Mouse (Mus musculus) gonadal fat pad, adult 2 months (tissue): ENCODE data around the gene Mcl1. TPM values are rescaled to one million over a fixed set of nuclear protein-coding genes. Genes with fewer than 3 reads are reported as not detected.
"Not testable (repeated sequence)": the region's sequence is repeated elsewhere in the genome, so short reads cannot be mapped to it uniquely, and the experiment has no call there.

Experiments
- DNase-seq: peaks from one replicate; pipeline ENCODE4 v3.0.0-alpha.2; 2012; ENCODE audit warnings: low read depth
- polyA plus RNA-seq: library from polyadenylated mRNA; depleted of rRNA; stranded (reverse); fragments of >200 nt; gene quantifications from 2 replicates; pipeline ENCODE4 v1.2.3, GENCODE M21; 2012

The Mcl1 gene
- polyA plus RNA-seq, 1 experiment: 27.3 TPM

DNA sequence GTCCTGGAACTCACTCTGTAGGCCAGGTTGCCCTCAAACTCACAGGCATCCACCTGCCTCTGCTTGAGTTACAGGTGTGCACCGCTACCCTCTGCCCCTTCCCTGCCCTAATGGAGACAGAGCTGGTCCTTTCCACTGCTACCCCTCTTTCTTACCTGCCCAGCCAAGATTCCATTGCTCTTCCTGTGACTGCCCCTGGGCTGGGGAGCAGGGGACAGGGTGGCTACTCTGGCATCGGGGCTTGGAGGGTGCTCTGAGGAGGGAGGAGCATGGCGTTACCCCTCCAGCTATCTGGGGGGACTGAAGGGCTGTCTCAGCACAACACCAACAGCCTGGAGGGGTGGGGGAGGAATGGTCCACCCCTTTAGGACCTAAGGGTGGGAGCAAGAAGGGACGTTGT is 26.7 kb downstream of the Mcl1 start:
- no peak for DNase-seq

DNA sequence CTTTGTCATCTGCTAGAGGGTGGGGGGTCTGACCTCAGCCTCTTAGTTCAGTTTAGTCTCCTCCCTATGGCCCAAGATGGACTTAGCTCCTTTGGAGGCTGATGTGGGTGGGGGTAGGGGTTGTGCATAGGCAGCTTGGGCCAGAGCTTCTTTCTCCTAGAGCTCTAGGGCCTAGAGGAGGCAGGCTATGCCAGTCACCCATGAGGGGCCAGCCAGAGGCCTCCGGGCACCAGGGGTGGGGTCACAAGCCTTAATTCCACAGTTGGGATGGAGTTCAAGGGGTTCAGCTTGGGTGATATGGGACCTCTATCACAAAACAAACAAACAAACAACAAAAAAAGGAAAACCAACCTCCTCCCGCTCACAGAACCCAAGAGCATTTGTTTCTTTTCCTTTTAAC is 27.1 kb downstream of the Mcl1 start:
- no peak for DNase-seq

DNA sequence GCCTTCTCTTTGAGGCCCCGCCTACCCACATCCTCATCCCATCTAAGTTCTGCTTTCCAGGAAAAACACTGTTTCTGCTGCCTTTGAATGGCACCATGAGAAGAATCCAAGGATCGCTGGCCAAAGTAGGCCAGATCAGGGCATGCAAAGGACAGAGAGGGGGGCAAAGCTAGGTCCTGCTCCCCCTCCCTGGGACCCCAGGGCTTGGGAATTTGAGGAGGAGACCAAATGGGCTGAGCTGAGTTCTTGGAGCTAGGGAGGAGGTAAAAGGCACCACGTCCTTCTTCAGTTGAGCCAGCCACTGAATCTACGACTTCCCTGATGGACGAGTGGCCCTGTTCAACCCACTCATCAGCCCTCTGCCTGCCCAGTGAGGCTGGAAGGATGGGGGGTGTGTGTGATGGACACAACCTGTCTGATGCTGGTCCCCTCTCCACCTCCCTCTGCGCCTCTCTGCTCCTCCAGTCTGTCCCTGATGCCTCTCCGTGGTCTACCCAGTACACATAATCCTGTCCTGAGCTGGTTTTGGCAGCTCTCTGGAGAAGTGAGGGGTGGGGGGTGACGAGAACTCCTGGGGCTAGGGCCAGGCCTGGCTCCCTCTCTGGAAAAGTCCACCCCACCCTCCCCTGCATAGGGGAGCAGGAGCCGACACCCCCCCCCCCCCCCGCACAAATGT is 28.0 kb downstream of the Mcl1 start:
- no peak for DNase-seq

DNA sequence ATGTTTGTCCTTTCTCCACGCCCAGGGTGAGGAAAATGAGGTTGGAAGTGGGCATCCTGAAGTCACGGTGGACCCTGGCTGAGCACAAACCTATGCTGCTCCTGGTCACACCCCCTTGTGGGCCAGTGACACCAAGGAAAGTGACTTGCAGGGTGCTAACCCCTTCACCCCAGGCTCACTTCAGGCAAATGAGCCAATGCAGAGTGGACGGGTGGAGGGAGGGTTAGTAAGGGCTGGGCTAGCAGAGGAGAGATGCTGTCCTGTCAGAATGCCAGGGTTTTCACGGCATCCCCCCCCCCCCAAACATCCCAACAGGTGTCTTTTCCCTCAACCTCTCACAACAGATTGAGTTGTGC is 28.6 kb downstream of the Mcl1 start:
- DNase-seq: no peak

DNA sequence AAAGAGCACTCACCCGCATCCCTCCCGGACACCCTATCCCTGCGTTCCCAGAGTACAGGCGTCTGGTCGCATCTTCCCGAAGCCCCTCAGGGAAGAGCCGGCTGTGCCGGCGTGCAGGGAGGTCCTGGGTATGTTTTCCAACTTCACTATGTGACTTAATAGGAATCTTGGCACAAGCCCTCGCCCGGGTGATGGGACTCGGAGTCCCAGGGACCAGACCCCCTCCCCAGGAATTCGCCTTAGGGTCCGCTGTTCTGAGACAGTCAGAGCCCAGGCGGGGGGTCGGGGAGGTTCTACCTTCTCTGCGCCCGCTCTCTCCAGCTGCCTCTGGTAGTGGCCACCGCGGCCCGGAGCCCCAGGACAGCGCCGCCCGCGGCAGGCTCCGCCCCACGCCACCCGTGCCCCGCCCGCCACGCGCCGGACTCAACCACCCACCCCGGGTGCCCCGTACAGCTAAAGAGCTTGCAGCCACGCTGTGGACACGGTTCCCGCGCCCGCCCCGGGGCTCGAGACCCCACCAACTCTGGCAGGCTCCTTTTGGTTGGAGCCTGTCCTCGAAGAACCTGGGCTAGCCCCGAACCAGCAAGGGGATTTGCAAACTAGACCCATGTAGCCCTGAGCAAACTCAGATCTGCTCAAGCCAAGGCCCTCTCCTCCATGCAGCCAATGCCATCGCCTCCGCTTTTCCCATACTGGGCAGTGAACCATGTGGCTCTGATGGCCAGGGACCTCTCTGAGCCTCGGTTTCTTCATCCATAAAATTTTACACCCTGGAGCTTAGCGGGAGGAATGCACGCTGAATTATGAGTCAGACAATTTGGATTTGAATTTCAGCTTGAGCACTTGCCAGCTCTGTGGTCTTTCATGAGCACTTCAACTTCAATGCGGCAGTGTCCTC is 29.2 kb downstream of the Mcl1 start, which contains the start of gene Adamtsl4:
Gene Adamtsl4 (minus strand): TSS at position 394 of the 898 bp plus-strand sequence.
- DNase-seq: no peak

DNA sequence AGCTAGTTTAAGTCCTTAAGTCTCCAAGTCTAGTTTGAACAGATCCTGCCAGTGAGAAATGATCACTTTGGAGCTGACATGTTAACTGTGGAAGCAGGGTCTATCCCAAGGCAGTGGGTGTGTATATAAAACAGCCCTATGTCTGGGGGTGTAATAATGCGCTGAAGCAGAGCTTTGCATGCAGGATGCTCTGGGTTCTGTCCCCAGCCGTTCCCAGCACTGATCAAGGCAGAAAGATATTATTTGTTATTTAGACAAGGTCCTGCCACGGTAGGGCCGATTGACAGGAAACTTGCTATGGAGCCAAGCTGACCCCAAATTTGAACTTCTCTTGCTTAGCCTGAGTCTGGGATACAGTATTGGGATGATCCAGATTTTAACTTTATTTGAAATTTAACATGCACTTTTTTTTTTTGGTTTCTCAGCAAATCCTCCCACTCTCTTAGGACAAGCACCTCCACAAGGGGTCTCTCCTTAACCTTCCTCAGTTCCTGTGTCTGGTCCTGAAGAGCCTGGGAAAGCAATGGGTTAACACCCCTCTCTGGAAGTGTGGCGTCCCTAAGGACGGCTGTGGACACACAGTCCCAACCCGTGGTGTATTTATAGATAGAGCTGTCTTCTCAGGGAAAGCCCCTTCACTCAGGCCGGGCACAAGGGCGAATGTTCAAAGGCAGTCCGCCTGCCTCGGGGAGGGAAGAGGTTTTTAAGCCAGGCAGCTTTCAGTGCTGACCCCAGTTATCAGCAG is 30.8 kb downstream of the Mcl1 start:
- DNase-seq: no peak

DNA sequence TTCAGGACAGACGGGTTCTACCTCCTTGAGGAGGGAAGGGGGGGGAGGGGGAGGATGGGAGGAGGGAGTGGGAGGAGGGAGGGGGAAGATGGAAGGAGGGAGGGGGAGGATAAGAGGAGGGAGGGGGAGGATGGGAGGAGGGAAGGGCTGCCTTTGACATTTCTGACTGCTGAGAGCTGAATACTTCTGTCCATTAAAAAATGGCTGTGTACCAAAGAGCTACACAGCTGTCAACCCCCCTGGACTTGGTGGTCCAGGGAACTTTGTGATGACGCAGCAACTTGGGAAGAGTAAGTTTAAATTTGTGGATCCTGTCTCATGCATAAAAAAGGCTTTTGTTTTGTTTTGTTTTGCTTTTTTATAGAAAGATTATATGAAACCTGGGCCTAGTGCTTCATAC is 31.4 kb downstream of the Mcl1 start:
- DNase-seq: no peak

DNA sequence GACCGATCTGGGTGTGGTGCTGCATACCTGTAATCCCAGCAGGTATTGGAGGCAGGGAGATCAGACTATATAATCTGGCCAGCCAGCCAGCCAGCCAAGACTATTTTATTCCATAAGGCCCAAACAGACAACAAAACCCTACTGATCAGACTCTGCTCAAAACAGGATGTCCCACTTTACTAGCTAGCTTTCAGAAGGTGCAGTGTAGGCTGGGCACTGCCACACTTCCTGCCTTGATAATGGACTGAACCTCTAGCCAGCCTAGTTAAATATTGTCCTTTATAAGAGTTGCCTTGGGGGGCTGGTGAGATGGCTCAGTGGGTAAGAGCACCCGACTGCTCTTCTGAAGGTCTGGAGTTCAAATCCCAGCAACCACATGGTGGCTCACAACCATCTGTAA is 32.0 kb downstream of the Mcl1 start:
- not testable (repeated sequence) for DNase-seq

DNA sequence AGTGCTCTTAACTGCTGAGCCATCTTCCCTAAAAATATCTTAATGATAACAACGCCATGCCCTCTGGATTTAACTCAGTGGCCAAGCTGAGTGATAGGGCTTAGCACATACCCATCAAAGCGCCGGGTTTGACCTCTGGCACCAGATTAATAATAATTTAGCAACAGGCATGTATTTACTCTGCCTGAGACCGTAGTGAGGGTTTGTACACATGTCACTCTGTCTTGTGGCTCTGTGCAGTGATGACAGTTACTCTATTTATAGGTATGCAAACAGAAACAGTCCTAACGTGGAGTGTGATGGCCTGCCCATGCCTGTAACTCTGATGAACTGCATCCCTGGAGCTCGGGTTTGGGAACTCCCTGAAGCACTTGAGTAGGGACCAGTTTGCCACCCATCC is 34.1 kb downstream of the Mcl1 start:
- DNase-seq: no peak

DNA sequence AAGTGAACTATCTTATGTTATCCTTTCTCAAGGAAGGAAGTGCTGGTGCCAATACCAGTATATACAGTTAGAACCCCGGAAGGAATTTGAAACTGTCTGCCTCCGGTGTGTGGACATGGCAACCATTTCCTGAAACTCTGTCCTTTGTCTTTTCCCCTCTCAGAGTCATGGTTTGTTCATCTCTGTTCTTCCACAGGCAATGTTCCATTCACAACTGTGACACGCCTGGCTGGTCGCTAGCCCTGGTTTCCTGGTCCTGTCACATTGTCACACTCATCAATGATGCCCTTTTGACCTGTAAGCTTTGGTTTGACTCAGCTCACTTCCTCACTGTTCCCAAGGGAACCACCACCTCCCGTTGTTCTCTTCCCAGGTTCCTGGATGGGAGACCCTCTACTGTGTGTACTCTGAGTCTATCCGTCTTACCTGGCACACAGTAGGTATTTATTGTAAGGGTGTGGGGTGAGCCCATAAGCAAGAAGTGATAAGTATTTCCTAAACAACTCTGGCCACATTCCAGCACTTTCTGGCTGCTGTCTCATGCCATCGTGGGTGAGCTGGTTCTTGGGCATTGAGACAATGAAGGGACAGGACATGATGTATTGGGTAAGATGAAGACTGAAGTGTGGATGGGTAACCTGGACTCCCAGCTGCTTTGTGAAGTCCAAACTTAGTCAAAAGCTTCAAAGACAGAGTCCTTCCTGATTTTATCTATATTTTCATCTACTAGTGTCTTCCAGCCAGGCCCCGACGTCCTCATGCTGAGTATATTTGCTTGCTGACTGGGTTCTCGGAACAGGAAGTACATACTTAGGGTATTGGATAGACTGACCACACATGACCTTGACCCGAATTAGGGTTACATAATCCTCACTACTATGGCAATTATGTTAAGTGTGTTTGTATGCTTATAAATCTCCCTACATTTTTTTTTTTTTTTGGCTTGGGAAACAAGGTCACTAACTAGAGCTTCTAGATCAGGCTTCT is 35.5 kb downstream of the Mcl1 start:
- DNase-seq: no peak

DNA sequence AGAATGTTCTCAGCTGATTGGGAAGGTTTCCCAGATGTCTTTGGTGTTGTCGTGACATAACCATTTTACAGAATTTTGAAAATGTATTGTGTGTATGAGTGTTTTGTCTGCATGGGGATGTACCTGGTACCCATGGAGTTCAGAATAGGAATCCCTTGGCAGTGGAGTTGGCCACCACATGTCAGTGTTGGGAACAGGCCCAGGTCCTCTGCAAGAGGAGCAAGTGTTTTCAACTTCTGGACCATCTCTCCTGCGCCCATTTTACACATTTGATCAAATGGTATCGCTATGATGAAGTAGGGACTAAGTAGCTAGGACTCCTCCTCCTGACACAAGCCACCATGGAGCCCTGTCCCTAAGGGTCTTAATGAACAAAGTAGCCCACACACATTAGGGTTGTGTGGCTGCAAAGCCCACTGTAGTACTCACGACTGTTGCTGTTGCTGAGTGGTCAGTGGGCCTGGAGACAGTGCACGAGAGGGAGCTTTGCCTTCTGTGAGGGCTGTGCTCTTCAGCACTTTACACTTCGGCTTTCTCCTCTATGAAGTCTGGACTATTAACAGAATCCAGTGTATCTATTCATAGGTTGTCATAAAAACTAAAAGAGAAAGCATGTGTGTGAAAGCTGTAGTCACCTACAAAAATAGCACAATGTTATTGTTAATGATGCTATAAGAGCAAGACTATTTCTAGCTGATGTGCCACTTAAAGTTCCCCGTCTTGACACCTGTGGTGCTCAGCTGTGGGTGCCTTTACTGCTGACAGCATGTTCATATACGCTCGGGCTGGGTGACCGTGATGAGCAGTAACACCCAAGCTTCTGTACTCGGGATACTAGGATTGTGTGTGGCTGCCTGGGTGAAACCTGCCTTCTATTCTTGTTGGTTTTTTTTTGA is 36.5 kb downstream of the Mcl1 start:
- no peak for DNase-seq

DNA sequence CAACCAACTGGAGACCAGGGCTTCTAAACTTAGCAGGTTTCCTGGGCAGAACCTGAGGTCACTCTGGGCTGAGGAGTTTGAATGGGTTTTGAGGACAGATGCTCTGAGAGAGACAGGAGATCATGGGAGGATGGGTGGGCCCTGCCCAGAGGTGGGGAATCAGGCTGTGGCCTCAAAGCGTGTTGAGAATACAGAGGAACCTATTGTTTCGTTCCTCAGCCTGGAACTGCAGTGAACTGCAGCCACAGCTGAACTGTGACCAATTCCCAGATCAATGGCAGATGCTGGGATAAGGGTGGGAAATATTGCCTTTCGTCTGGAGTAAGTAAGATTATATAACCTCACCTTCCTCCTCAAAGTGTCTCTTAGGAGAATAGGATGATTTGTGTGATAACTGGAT is 37.2 kb downstream of the Mcl1 start:
- no peak for DNase-seq

DNA sequence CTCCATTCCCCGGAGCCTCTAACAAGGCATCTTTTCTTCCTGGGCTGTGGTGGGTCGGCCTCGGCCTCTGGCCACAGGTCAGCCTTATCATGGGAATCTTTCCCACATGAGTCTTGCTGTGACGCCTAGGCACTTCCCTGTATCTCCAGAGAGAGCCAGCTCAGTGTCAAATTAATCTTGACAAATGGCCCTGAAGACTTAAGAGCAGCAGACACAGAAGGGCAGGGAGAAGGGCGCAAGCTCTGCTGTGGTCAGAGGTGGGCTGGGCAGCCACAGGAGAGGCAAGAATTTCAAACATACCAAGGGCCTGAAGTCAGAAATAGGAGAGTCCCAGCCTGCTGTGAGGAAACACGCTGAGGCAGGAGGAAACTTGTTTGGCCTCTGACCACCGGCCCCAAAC is 37.8 kb downstream of the Mcl1 start:
- DNase-seq: no peak

DNA sequence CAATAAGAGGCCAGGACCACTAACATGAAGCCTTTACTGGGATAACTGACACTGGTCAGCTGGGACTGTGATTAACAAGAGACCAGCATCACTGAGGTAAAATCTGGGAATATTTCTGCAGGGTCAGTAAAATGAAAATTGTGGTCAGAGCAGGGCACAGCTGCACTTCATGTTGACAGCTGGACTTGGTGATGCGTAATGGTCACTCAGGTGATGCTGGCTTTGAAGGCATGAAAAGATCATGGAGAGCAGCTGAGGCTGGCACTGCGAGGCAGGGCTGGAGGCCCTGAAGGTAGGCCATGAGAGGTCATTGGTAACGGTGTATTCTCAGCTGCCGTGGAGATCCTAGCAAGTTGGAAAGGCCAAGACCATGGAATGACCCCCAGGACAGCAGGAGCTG is 39.7 kb downstream of the Mcl1 start:
- no peak for DNase-seq

DNA sequence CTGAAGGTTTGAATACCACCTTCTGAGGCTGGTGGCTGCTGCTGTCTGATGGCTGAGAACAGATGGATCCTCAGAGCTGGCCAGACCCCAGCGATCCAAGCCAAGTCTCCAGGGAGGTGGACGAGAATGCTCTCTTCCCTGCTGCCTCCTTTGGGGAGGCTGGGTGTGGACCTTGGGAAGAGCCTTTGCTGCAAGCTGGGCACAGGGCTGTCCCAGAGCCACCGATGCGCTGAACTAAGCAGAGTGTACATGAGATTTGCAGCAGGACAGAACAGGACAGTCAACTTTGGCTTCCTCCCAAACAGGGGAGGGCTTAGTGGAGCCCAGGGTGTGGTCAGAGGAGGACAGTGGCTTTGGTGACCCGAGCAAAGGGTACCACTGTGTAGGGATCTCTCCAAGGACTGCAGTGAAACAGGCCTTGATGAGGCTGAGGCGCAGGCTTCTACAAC is 41.7 kb downstream of the Mcl1 start:
- DNase-seq: no peak

DNA sequence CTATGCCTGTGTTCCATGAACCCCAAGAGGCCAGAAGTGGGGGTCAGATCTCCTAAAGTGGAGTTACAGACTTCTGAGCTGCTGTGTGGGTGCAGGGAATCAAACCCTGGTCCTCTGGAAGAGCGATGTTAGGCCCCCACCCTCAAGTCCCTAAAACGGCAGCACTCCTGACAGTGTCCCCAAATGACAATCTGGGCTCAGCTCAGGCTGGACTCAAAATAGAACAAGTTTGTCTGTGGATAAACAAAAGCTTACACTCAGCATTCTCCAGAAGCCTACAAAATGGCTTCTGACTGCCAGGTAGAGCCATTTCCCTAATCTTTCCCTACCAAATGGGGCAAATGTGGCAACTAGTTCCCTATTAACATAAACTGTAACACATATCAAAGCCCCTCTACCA is 42.5 kb downstream of the Mcl1 start:
- no peak for DNase-seq

DNA sequence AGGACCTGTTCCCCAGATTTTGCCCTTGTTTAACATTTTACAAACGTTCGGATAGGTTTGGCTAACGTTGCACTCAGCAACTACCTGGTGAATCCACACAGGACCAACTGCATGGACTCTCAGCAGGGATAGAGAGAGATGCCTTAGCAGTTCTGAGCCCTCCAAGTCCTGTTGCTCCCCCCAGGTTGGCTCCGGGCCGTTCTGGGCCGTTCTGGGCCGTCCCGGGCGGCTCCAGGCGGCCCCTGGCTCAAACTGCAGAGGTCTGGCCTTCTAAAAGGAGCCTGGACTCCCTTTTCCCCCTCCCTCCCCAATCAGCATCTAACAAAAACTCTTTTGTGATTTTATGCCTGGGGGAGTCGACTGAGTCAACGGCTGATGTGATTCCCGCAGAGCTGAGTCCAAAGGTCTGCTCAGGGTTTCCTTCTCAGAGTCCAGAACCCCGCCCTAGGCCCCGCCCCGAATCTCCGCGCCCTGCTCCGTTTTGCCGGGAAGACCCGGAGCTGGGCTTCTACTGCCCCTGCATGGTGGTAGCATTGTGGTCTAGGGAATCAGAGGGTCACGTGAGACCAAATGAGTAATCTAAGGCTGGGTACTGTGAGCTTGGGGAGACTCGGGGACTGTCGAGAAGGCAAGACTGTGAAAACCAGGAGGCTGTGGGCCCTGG is 43.4 kb downstream of the Mcl1 start:
- DNase-seq: no peak

DNA sequence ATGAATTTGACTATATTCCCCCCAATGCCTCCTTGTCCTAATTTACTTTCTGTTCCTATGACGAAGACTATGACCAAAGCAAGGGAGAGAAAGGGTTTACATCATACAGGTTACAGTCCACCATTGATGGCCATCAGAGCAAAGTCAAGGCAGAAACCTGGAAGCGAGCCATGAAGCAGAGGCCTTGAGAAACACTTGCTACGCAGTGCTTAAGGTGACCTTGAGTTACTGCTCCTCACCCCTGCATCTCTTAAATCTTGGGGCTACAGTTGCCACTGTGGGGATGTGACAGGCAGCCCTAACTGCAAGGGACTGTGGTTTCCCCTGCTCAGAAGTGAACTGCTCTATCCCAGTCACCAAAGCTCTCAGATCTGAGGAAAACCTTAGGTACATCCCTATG is 44.7 kb downstream of the Mcl1 start:
- no peak for DNase-seq

DNA sequence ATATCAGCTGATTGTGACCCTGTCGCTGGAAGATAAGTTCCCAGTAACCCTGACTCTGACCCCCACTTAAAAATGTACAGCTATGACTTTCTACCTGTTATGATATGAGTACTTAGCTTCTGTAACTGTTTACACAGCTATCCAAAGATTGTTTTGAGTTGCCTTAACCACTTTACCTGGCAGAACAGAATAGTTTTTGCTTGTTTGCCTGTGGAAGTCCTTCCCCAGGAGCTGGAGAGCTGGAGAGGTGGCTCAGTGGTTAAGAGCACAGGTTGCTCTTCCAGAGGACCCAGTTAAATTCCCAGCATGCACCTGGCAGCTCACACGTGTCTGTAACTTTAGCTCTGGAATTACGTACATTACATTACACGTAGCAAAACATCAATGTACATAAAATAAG is 46.0 kb downstream of the Mcl1 start:
- no peak for DNase-seq

DNA sequence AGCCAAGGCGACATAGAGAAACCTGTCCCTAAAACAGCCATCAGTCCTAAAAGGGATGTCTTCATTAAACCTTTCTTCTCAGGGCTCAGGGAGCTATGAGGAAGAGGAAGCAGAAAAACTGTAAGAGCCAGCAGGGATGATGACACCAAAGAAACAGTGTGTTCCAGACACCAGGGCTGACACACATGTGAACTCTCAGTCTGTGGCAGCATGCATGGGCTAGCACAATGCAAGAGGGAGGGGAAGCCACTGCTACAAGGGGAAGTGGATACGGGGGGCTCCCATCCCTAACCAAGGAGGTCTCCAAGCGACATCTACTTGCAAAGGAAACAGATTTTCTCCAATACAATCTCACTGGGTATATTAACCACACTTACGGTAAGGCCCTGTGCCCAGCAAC is 47.7 kb downstream of the Mcl1 start:
- no peak for DNase-seq
